ENCODE assay signal across 17 mouse cellular contexts in the genomic region with DNA sequence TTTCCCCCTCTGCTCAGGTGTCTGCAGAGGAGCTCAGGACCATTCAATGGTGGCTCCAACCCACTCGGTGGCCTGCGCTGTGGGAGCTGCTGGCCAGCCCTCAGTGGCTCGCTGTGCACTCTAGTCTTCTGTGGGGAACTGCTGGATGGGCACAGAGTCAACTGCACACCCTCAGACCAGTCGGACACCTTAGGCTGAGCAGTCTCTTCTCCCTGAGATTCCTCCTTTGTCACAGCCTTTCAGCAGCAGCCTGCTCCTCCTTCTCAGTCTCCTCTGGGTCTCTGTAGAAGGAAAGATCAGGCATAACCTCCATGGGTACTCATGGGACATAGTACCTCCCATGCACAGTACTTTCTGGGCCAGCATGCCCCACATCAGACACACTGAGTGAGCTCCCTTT.
DNase-seq lines count a peak whose midpoint lies in the region; TF ChIP-seq lines count a peak whose summit lies in the region.
"Had no signal": no experiment of that assay in that cellular context is flagged by ENCODE, and none has a peak within 500 bp of the region (broad histone marks: within the 10 kb centered on the region; RNA-seq: fewer than 3 reads in every experiment).

No protein-coding gene starts in this region.

- no peaks in the 10 kb centered on the region for H3K79me2 ChIP-seq in heart, adult 2 months (replicated peaks; ENCODE audit: control insufficient read depth, insufficient read depth, low read length)

- WGBS in heart, embryonic 10.5 days = 87% methylated on average over 4 of the region's 4 CpGs
- 89% methylated on average over 4 of the region's 4 CpGs for WGBS in heart, adult 2 months

- intact Hi-C loops in heart, adult 2 months (cut with DNase I) = no loop called here

- no peak for TF ChIP-seq POLR2A in heart, adult 2 months (IDR thresholded peaks at IDR 0.05; ENCODE audit: insufficient read depth, low read depth, low read length)

- no peaks in the 10 kb centered on the region for H3K4me1 ChIP-seq in heart, embryonic 10.5 days
- H3K4me1 ChIP-seq in heart, adult 2 months (ENCODE audit: control insufficient read depth, insufficient read depth, low read length) = no peaks in the 10 kb centered on the region

- DNase-seq in heart, adult 11 months = peak; percentile 74
- no peak for DNase-seq in heart, adult 8-10 months (ENCODE audit: low spot score)
- DNase-seq in heart, embryonic 10.5 days (ENCODE audit: low spot score) = peak; percentile 54
- DNase-seq in heart, adult 2 months = no peak
- DNase-seq: adrenal gland, adult 2 months; adrenal gland, adult 8-10 months; adrenal gland, postnatal 10 days; adrenal gland, postnatal 14 days; adrenal gland, postnatal 25 days; adrenal gland, postnatal 36 days; B cell, adult 2 months; cerebellum, adult 11 months; cerebellum, adult 11-12 months; cerebellum, adult 18-20 months had no signal

- H3K36me3 ChIP-seq in heart, embryonic 10.5 days = no peaks in the 10 kb centered on the region
- no peaks in the 10 kb centered on the region for H3K36me3 ChIP-seq in heart, adult 2 months (ENCODE audit: control insufficient read depth, insufficient read depth, low read length)
- H3K36me3 ChIP-seq: G1E had no signal

- H3K27me3 ChIP-seq in heart, embryonic 10.5 days (ENCODE audit: insufficient read depth, poor library complexity, severe bottlenecking) = no peaks in the 10 kb centered on the region
- no peaks in the 10 kb centered on the region for H3K27me3 ChIP-seq in heart, adult 2 months (ENCODE audit: control insufficient read depth, insufficient read depth, low read length)
- H3K27me3 ChIP-seq: CH12.LX, Patski had no signal

- no peak overlapping the region for H3K4me3 ChIP-seq in heart, embryonic 10.5 days
- H3K4me3 ChIP-seq in heart, adult 2 months = no peak overlapping the region

- H3K27ac ChIP-seq in heart, embryonic 10.5 days = no peak overlapping the region
- no peak overlapping the region for H3K27ac ChIP-seq in heart, adult 2 months

- H3K9ac ChIP-seq in heart, adult 2 months (ENCODE audit: low read depth, low read length) = no peak overlapping the region

- TF ChIP-seq EP300 in heart, adult 2 months (IDR thresholded peaks at IDR 0.05; ENCODE audit: insufficient read depth, low read depth, low read length) = no peak

- no peaks in the 10 kb centered on the region for H3K9me3 ChIP-seq in heart, embryonic 10.5 days
- H3K9me3 ChIP-seq: G1E had no signal

- TF ChIP-seq CTCF in heart, adult 2 months (IDR thresholded peaks at IDR 0.05) = no peak

Comparison
In these comparisons a context has a peak if more than half of its experiments do, and no peak if none do; other contexts are left out.
1. DNase-seq: peak in heart, adult 11 months (single experiment) and heart, embryonic 10.5 days (single experiment); none in heart, adult 8-10 months (single experiment) and heart, adult 2 months (0 of 2).